Mouse (Mus musculus) forebrain, embryonic 10.5 days (tissue): Measurements from ENCODE around the gene Xkr8. TPM values are rescaled to one million over a fixed set of nuclear protein-coding genes. Genes with fewer than 3 reads are reported as not detected.

Source experiments
- DNase-seq: peaks from one replicate; pipeline ENCODE4 v3.0.0-alpha.2; 2017; ENCODE audit warnings: low spot score; ENCODE audit errors: extremely low spot score
- H3K27ac ChIP-seq: fragments of 300-500 bp; sonication (generic); 2 replicates; pipeline ENCODE4 v1.5.1; 2016; ENCODE audit warnings: mild to moderate bottlenecking
- H3K27me3 ChIP-seq: fragments of 300-500 bp; sonication (generic); 2 replicates; pipeline ENCODE4 v1.6.1; 2016; ENCODE audit warnings: mild to moderate bottlenecking; ENCODE audit not compliant: poor library complexity, severe bottlenecking
- H3K36me3 ChIP-seq: fragments of 300-500 bp; sonication (generic); replicated peaks from 2 replicates; pipeline ENCODE4 v1.6.1; 2016; ENCODE audit warnings: mild to moderate bottlenecking, moderate library complexity
- H3K4me1 ChIP-seq: fragments of 300-500 bp; sonication (generic); 2 replicates; pipeline ENCODE4 v1.6.1; 2016
- H3K4me3 ChIP-seq: fragments of 300-500 bp; sonication (generic); 2 replicates; pipeline ENCODE4 v1.5.1; 2016; ENCODE audit warnings: mild to moderate bottlenecking, moderate library complexity
- H3K9me3 ChIP-seq: fragments of 300-500 bp; sonication (generic); 2 replicates; pipeline ENCODE4 v1.6.1; 2016; ENCODE audit warnings: mild to moderate bottlenecking, moderate library complexity
- WGBS: fragments of 180-500 bp; shearing (Covaris S2); methylation state at CpG from one replicate; pipeline ENCODE4 v1.1.7; 2016; 5-methylcytosine and 5-hydroxymethylcytosine counted together
- polyA plus RNA-seq: library from polyadenylated mRNA; unstranded; fragments of >200 nt; fragmentation: Nextera tagmentation; extraction: Ambion mirVana; gene quantifications from 2 replicates; pipeline ENCODE4 v1.2.1, GENCODE M21; 2016

Xkr8 gene
- polyA plus RNA-seq, 1 experiment from 2014 or later, result 4.4 TPM

DNA sequence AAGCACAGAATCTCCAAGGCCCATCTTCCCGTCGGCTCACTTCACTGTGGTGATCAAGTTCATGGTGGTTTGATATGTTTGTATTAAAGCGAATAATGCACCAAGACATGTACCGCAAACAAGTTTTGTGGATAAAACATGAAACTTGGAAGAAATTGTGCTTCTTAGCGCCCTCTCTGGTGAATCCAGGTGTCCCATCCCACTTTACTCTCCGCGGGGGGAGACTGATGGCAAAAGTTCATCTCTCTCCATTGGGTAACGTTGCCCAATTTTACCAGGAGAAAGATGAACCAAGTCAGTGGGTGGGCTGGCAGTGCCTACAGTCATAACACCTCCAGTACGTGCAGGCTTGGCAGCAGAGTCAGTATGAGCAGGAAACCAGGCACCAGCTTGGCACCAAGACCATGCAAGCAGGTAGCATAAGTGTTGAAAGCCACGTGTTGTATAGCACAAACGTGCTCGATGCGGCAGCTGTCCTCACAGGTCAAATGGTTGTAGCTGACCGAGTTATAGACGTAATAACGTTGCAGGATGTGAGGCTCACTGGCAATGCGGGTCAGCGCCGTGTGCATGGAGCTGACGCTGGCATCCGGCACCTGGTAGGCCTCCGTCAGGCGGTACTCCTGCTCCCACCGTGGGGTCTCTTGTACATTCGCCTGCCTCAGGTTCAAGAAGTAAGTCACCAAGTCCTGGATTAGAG is 875 bp upstream of the Xkr8 start:
- DNase-seq, result no peak
- H3K27ac ChIP-seq, result no peak overlapping the region
- 92% methylated on average over 25 of the region's 25 CpGs for WGBS
- H3K27me3 ChIP-seq, result no peaks in the 10 kb centered on the region
- H3K36me3 ChIP-seq, result 0 out of 2 replicates have a peak, but pooled peaks cover under 1% of the 10 kb centered on the region
- H3K4me1 ChIP-seq, result peaks cover 25% of the 10 kb centered on the region
- no peak overlapping the region for H3K4me3 ChIP-seq
- H3K9me3 ChIP-seq, result no peaks in the 10 kb centered on the region

DNA sequence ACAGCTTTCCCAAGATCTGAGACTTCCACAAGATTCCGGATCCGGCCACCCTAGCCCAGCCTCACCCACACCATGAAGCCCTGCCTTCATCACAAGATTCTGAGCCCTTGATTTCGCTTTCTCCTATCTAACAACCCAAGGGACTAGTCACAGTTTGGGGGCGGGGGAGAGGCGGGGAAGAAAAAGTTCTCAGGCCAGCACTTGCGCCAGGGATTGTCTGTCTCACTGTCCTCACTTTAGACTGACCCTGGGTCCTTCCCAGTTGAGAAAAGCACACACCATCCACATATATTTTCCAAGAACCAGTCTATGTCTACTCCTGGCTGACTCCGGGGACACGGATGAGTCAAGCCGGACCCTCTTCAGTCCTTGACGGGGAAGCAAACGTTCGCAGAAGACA is 730 bp downstream of the Xkr8 start:
- H3K4me1 ChIP-seq, result peaks cover 25% of the 10 kb centered on the region
- 54% methylated on average over 12 of the region's 12 CpGs for WGBS

DNA sequence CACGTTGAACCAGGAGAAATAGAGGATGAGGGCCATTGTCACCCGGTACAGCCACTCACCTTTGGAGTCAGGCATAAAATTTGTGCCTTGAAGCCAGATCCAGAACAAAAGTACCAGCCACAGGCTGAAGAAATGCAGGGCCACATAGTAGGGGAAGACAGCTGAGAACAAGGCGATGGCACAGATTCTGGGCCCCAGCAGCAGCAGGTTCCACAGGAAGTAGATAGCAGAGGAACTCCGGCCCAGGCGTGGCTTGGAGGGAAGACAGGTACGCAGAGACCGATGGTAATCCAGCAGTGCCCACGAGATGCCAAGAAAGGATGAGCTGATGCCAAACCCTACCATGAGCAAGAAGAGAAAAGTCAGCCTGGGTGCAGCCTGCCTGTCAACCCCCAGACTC is 4.1 kb downstream of the Xkr8 start:
- Histone ChIP-seq H3K4me3 (no peak overlapping the region), H3K27ac (no peak overlapping the region), H3K36me3 (peaks cover 42% of the 10 kb centered on the region), H3K27me3 (no peaks in the 10 kb centered on the region), H3K4me1 (peaks cover 19% of the 10 kb centered on the region), H3K9me3 (no peaks in the 10 kb centered on the region)
- 91% methylated on average over 8 of the region's 8 CpGs for WGBS
- DNase-seq, result no peak

More for the DNA sequence above, 730 bp downstream of the Xkr8 start:
- Histone ChIP-seq H3K4me3 (peak overlapping the region; percentile 55), H3K36me3 (peaks cover 14% of the 10 kb centered on the region), H3K9me3 (no peaks in the 10 kb centered on the region), H3K27me3 (no peaks in the 10 kb centered on the region), H3K27ac (no peak overlapping the region)
- no peak for DNase-seq

DNA sequence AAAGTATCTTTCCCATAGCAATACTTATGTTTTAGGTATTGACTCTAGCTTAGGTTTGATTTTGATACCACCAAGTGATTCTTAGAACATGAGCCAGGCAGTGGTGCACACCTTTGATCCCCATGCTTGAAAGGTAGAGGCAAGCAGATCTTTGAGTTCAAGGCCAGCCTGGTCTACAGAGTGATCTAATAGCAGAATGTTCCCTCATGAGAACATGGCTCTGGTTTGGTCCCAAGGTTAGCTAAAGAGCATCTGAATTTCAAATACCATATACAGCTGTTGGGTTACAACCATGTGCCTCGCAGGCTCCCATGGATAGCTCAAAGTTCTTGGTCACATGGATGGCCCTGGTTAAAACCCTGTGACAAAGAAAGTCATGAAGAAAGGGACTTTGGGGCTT is 14.1 kb downstream of the Xkr8 start:
- H3K9me3 ChIP-seq, result no peaks in the 10 kb centered on the region
- no peak for DNase-seq
- H3K36me3 ChIP-seq, result peaks cover 81% of the 10 kb centered on the region
- H3K27ac ChIP-seq, result no peak overlapping the region
- no peaks in the 10 kb centered on the region for H3K4me1 ChIP-seq
- no peaks in the 10 kb centered on the region for H3K27me3 ChIP-seq
- 100% methylated on average over 1 of the region's 1 CpGs for WGBS
- no peak overlapping the region for H3K4me3 ChIP-seq

DNA sequence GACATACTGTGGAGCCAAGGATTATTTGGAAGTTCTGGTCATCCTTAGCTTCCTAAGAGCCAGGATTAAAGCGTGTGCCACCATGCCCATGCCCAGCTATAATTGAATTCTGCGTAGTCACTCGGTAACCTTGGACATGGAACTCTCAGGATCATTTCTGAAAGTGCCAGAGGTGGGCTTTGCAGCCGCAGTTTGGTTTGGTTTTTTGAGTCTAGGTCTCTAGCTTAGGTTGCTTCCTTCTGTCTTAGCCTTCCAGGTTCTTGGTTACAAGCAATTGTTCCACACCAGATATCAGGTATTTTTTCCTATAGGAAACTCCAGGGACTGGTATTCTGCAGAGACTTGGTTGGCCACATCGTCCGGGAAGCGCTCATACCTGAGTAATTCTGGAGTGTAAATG is 19.2 kb downstream of the Xkr8 start:
- no peak for DNase-seq
- no peaks in the 10 kb centered on the region for H3K9me3 ChIP-seq
- H3K4me3 ChIP-seq, result no peak overlapping the region
- no peaks in the 10 kb centered on the region for H3K27me3 ChIP-seq
- no peak overlapping the region for H3K27ac ChIP-seq
- 98% methylated on average over 7 of the region's 7 CpGs for WGBS
- no peaks in the 10 kb centered on the region for H3K4me1 ChIP-seq
- peaks cover 81% of the 10 kb centered on the region for H3K36me3 ChIP-seq

DNA sequence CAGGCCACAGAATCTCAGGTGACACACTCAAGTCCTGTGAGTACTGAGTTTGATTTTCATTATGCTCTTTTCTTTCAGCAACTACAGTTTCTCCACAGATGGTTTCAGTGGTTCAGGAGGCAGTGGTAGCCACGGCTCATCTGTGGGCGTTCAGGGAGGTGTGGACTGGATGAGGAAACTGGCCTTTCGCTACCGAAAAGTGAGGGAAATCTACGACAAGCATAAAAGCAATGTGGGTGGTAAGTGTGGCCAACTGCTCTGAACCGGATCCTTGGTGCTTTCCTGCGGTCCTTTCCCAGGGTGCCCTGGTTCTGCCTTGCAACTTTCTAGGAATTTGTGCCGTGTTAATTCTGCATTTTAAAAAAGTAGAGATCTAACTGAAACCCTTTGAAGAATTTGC is 25.5 kb downstream of the Xkr8 start:
- H3K36me3 ChIP-seq, result peaks cover 95% of the 10 kb centered on the region
- WGBS, result 95% methylated on average over 8 of the region's 8 CpGs
- H3K27me3 ChIP-seq, result no peaks in the 10 kb centered on the region
- no peaks in the 10 kb centered on the region for H3K9me3 ChIP-seq
- H3K4me3 ChIP-seq, result no peak overlapping the region
- no peak for DNase-seq
- no peak overlapping the region for H3K27ac ChIP-seq
- no peaks in the 10 kb centered on the region for H3K4me1 ChIP-seq

DNA sequence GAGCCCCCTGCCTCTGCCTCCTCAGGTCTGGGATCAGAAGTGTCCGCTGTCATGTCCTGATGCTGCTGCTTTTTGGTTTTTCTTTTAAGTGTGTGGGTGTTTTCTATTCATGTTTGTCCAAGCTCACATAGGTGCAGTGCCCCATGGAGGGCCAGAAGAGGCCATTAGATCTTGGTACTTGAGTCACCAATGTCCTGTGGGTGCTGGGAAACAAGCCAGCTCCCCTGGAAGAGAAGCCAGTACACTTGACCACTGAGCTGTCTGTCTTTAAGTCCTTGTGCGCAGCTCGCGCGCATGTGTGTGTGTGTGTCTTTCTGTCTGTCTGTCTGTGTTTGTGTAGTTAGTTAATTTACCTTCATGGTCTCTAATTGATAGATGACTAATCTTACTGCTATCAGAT is 30.3 kb downstream of the Xkr8 start:
- DNase-seq, result no peak
- Histone ChIP-seq H3K9me3 (no peaks in the 10 kb centered on the region), H3K36me3 (peaks cover 94% of the 10 kb centered on the region), H3K27me3 (no peaks in the 10 kb centered on the region), H3K4me3 (no peak overlapping the region), H3K4me1 (no peaks in the 10 kb centered on the region), H3K27ac (no peak overlapping the region)
- WGBS, result 97% methylated on average over 5 of the region's 5 CpGs

DNA sequence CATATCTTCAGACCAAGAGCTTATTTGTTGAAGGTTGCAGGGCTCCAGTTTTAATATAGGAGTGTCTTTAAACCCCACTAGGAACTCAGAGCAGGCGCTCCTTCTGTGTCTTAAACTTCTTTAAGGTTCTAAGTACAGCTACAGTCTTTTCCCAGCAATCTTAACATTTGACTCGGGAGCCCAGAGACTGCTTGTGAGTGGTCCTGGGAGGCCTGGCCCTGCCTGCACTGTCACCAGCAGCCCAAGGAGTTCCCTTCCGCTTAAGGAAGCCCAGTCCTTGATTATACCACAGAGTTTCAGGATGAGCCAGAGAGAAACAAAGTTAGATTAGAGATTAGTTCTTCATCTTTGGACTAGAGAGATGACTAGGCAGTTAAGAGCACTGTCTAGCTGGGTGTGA is 39.0 kb downstream of the Xkr8 start:
- Histone ChIP-seq H3K36me3 (peaks cover 79% of the 10 kb centered on the region), H3K4me1 (no peaks in the 10 kb centered on the region), H3K27me3 (no peaks in the 10 kb centered on the region), H3K4me3 (no peak overlapping the region), H3K9me3 (no peaks in the 10 kb centered on the region), H3K27ac (no peak overlapping the region)
- WGBS, result 93% methylated on average over 3 of the region's 3 CpGs
- DNase-seq, result no peak

DNA sequence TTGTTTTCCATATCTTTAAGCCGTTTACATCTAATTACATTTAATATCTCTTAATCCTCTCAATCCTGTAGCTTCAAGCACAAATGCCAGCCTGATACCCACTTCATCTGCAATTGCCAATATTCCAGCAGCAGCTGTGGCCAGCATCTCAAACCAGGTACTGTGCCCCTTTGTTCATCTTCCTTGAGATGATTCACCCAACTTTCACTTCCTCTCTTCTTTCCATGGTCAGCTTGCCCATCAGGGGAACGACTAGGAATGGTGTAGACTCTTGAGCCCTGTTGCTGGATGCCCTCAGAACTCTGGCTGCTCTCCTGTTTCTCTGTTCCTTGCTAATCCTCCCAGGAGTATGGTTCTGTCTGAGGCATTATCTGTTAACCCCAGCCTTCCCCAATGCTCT is 42.7 kb downstream of the Xkr8 start:
- Histone ChIP-seq H3K36me3 (peaks cover 76% of the 10 kb centered on the region), H3K4me1 (no peaks in the 10 kb centered on the region)
- DNase-seq, result no peak

DNA sequence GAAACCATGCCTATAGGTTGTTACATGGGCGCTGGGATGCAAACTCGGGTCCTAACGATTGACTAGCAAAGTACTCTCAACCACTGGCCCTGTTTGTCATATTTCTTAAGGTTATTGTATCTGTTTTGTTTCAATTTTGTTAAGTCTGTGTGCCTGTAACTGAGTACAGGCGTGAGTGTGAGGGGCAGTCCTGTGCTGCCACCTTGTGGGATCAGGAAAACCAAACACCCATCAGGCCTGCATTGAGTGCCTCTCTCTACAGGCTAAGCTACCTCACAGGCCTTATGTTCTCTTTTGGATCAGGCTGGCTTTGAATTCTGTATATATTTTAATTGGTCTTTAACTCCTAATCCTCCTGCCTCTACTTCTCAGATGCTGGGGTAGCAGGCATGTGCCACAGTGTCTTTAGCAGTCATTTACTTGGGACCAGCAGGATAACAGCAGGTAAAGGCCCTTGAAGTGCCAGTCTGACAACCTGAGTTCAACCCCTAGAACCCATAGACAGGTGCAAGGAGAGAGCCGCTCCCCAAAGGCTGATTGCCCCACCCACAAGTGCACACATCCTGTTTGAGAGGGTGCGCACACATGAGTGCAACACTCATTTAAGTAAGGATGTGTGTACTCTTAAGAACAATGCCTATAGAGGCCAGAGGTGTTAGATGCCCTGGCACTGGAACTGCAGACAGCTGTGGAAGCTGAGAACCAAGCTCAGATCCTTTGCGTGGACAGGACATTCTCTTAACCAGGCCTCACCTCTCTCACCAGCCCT is 55.4 kb downstream of the Xkr8 start:
- Histone ChIP-seq H3K27ac (no peak overlapping the region), H3K36me3 (peaks cover 88% of the 10 kb centered on the region), H3K4me3 (no peak overlapping the region), H3K9me3 (no peaks in the 10 kb centered on the region), H3K27me3 (no peaks in the 10 kb centered on the region), H3K4me1 (no peaks in the 10 kb centered on the region)
- no peak for DNase-seq
- WGBS, result 87% methylated on average over 7 of the region's 7 CpGs

More for the DNA sequence above, 42.7 kb downstream of the Xkr8 start:
- Histone ChIP-seq H3K27me3 (no peaks in the 10 kb centered on the region), H3K27ac (no peak overlapping the region), H3K9me3 (no peaks in the 10 kb centered on the region), H3K4me3 (no peak overlapping the region)
- 89% methylated on average over 2 of the region's 2 CpGs for WGBS

Other genes starting within 250 kb of the Xkr8 start
- 12.0 and 13.5 TPM in 2 replicates for gene Sesn2, start 222.0 kb downstream of the Xkr8 start, polyA plus RNA-seq
- gene Atpif1, start 198.9 kb downstream of the Xkr8 start, polyA plus RNA-seq, result 896 and 909 TPM in 2 replicates
- 211 and 220 TPM in 2 replicates for gene Dnajc8, start 197.0 kb downstream of the Xkr8 start, polyA plus RNA-seq
- 0.28 and 0.32 TPM in 2 replicates for gene Ptafr, start 168.5 kb downstream of the Xkr8 start, polyA plus RNA-seq
- gene Eya3, start 93.6 kb downstream of the Xkr8 start, polyA plus RNA-seq, result 35.6 and 39.1 TPM in 2 replicates
- gene Smpdl3b, start 24.7 kb upstream of the Xkr8 start, polyA plus RNA-seq, result 4.7 and 4.9 TPM in 2 replicates
- 221 and 222 TPM in 2 replicates for gene Rpa2, start 35.8 kb upstream of the Xkr8 start, polyA plus RNA-seq
- 0.89 and 0.93 TPM in 2 replicates for gene Themis2, start 63.8 kb upstream of the Xkr8 start, polyA plus RNA-seq
- gene Ppp1r8, start 110.6 kb upstream of the Xkr8 start, polyA plus RNA-seq, result 85.0 and 88.9 TPM in 2 replicates
- gene Stx12, start 152.0 kb upstream of the Xkr8 start, polyA plus RNA-seq, result 52.8 and 53.9 TPM in 2 replicates
- 29.7 and 32.2 TPM in 2 replicates for gene Fam76a, start 190.0 kb upstream of the Xkr8 start, polyA plus RNA-seq
- gene Fgr, start 241.5 kb upstream of the Xkr8 start, polyA plus RNA-seq, result 0.06 and 0.11 TPM in 2 replicates